Mouse (Mus musculus) layer of hippocampus, adult 18-20 months (tissue): ENCODE results near the gene Upk1a. TPM values are rescaled to one million over a fixed set of nuclear protein-coding genes. Genes with fewer than 3 reads are reported as not detected.

Experiments
- DNase-seq, 2 experiments: peaks; one replicate each; pipeline ENCODE4 v3.0.0; 2022; ENCODE audit warnings: low spot score in 2 of 2
- total RNA-seq, 2 experiments: library from RNA; stranded (reverse); gene quantifications; 2 replicates each; pipeline ENCODE4 v1.2.3; 2021

Gene Upk1a
- total RNA-seq, 2 experiments from 2014 or later, result 0.38 to 0.45 TPM

DNA sequence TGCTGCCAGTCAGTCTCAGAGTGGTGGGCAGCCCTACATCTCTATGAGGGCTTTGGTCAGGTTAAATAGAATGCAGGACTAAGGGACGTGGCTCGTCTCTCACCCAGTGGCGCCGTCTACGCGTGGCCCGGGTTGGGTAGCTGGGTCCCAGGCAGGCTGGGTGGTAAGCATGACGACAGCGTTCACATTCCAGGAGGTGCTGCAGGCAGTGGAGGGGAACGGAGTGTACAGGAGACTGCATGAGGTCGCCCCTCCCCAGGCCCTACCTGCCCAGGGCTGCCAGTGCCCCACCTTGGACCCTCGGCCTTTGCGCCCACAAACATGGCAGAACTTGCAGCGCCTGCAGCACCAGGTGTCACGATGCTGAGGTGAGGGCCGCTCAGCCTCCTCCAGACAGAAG, 31.1 kb downstream of the Upk1a start:
- DNase-seq, result no peak

DNA sequence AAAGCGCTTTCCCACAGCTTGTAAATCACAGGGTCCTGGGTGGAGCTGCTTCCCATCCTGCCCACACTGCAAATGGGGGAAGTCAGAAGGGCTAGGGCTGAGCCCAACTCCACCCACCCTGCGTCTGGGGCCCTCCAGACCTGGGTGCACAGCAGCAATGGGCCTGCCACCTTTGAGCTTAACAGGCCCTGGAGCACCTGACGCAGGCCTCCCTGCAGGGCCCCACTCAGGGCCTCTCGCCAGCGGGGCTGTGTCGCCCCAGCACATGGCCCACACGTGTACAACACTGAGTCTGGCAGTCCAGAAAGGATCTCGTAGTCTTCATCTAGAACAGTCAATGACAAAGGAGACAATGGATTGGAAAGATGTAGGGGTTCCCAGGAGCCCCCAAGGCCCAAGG, 32.7 kb downstream of the Upk1a start:
- no peak for DNase-seq

DNA sequence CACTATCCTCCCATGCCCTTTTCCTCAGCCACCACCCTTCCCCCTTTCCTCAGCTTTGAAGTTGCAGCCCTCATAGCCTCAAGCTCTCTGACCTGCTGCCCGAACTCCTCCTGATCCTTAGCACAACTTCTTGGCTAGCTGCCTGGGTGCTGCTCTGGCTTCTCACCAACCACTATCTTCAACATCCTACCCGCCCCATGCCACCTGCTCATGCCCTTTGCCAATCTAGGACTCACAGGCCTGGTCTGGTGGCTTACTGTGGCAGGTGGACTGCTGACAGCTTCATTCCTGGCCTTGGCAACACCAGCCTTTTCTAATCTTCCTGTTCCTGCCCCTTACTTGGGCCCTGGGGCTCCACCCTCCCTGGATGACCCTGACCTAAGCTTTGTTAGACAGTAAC, 39.7 kb downstream of the Upk1a start:
- DNase-seq, result no peak

DNA sequence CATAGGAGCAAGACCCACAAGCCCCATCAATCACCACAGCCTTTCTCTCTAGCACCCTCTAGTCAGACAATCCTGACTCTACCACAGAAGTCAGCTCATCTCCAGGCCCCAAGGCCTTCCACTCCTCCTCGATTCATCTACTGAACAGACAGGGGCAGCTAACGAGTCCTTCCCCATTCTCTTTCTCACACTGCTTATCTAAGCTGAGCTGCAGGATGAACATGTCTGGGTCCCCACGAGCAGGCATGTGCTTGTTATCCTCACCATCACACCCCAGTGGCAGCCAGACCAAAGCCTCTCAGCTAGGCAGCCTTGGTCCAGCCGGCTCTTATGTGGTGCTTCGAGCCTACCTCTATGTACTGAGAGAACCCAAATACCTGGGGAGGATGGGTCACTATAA, 40.3 kb downstream of the Upk1a start:
- DNase-seq, result no peak

- no peak for DNase-seq
These were observed 45.1 kb downstream of the Upk1a start for GRCm38 (mm10) chr7:30567555-30567954.

- no peak for DNase-seq
These were observed 46.6 kb downstream of the Upk1a start for GRCm38 (mm10) chr7:30566033-30566432.

DNA sequence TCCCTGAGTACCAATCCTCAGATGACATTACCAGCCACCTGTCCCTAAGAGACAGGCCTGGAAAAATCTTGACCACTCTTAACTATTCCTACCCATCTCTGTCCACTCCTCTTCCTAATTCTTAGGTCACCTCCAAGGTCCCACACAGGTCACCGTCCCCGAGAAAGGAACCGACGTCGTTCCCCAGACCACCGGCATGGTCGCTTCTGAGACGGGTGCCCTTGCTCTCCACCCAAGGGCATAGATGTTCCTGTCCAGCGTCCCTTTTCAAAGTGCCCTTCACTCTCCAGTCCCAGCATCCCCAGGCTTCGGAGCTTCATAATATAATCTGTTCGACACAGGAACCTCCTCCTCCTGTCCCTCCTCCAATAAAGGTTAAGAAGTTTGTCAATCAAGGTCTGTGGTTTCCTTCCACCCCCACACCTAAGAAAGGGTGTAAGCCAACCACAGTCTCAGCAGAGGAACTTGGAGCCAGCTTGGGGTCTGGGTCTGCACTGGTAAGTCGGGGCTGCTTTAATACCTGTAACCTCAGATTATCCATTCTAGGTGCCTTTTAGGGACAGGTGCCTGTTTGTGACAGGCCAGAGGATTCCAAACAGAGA, 47.6 kb downstream of the Upk1a start, which contains the start of gene Igflr1:
TSS of gene Igflr1 (plus strand) at position 458 of the 602 bp plus-strand sequence.
- no peak for DNase-seq

GRCm38 (mm10) chr7:30563906-30564280, 48.8 kb downstream of the Upk1a start:
- no peak for DNase-seq

GRCm38 (mm10) chr7:30563117-30563905, 49.3 kb downstream of the Upk1a start, which contains the start of the genes U2af1l4, Gm49396 and Psenen:
Gene U2af1l4, plus strand, starts transcription at chr7:30563301.
Gene Gm49396, plus strand, starts transcription at chr7:30563344.
Gene Psenen, minus strand, starts transcription at chr7:30563627.
- peak; percentile 92 to 97 for DNase-seq

DNA sequence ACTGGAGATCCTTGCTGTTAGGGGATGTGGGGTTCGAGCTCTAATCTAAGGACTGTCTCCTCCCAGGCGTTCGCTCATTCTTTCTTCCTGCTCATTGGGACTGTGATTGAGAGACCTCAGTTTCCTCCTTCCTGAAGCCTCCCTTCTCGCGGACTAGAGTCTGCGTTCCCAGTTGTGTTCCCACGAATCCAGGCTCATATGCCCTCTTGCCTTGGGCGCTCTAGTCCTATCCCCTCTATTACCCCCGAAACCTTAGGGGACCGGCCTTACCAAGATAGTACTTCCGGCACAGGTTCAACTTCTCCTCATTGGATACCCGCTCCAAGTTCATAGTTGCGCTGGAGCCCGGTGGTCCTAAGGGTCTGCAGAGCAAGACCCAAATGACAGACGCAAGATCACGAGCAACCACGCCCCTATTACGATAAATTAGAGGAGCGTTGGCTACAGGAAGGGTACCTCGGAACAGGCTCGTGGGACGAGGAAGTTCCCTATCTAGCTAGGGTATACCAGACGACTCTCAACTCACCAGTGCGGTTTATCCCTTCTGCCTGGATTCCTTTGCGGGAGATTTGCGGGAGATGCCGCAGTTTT, 50.0 kb downstream of the Upk1a start:
- peak in 1 of 2 experiments; percentile 32 for DNase-seq

GRCm38 (mm10) chr7:30560296-30560695, 52.4 kb downstream of the Upk1a start:
- DNase-seq, result no peak

- peak; percentile 98 to 100 for DNase-seq
These were observed 53.1 kb downstream of the Upk1a start, which contains the start of gene Lin37 for GRCm38 (mm10) chr7:30559443-30559954. Gene Lin37, minus strand, starts transcription at chr7:30559838.

DNA sequence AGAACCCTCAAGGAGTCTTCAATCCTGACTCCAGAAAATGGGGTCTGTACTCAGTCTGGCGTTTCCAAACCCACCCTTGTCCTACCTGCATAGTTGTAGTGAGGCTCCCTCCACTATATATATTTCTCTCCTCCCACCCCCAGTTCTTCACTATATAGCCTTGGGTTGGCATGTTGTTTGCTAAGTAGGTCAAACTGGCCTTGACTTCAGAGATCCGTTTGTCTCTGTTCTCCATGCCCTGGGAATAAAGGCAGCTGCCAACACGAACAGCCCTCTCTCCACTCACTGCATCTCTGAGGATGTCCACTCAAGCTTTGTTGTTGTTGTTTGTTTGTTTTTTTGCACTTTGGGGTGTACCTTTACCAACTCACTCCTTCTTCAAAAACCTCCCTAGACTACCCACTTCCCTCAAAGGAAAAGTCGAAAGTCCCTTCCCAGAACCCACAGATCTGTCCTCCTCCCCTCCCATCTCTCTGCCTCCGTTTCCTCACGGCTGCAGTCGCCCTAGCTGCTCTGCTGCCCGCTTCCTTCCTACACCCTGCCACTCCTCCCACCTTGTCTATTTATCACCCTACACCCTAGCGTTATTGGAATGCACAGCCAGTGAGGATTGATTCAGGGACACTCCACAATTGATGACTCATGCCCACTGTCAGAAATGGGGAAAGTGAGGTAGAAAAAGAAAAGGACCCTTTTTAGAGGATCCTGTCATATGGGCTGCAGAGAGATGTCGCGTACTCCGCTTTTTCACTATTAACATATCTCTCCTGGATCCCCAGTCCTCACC, 53.8 kb downstream of the Upk1a start:
- no peak for DNase-seq

DNA sequence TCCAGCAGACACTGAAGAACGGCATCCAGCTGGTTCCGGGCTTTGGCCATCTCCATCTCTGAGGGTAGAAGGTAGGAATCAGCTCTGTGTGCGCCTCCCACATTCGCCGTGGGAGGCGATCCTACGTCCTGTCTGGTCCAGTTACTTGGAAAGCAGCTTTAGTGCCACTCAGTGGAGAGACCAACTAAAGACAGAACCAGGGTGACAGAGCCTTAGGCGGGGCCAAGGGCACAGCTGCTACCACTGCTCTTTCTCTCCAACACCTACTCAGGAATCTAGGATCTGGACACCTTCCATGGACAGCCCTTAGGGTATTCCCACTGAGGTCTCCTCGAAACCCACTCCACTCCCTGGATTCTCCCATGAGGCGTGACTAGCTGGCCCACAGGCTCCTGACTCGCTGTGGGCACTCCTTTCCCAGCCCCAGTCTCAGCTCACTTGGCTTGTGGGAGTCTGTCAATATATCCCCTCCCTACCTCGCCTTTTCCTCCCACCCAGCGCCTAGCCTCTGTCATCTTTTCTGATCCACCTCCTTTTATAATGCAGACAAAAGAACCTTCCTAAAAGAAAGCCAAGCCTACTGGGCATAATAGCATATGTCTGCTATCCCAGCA, 54.6 kb downstream of the Upk1a start:
- DNase-seq, result no peak

DNA sequence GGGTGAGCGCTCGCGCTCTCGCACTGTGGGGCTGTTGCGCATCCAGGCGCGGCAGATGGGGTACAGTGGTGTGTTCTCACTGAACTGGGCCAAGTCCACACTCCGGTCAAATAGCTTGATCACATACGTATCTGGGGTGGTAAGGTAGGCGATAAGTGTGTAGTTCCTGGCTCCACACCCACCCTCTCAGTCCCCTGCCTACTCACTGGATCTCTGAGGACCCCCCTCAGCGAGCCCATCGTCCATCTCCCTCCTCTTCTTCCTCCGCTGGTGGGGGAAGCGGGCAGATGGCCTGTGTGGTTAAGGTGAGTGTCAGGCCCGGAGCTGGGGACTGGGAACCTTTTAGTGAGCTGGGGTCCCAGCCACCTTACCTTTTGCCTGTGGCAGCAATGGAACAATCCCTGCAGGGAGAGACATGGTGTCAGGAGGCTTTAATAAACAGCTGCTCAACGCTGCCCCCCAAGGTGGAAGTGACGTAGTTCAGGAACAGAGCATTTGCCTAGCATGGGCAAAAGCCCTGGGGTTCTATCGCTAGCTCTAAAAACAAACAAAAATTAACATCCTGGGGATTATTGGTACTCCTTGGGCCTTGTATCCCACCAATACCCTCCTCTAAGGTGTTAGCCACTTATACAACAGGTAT, 55.6 kb downstream of the Upk1a start:
- no peak for DNase-seq

- no peak for DNase-seq
These were observed 58.6 kb downstream of the Upk1a start for GRCm38 (mm10) chr7:30553810-30554584.
